Mouse (Mus musculus) limb, embryonic 10.5 days (tissue): ENCODE data around the gene Gps2. TPM values are rescaled to one million over a fixed set of nuclear protein-coding genes. Genes with fewer than 3 reads are reported as not detected.
A peak's percentile ranks its signal among the peaks of the same experiment; 100 is the strongest.

ENCODE experiments used
- DNase-seq: peaks from one replicate; pipeline ENCODE4 v3.0.0-alpha.2; 2017; ENCODE audit warnings: low spot score
- H3K27ac ChIP-seq: fragments of 300-500 bp; sonication (generic); 2 replicates; pipeline ENCODE4 v1.5.1; 2016; ENCODE audit warnings: mild to moderate bottlenecking
- H3K27me3 ChIP-seq: fragments of 300-500 bp; sonication (generic); 2 replicates; pipeline ENCODE4 v1.6.1; 2016; ENCODE audit warnings: low read depth, mild to moderate bottlenecking; ENCODE audit not compliant: poor library complexity, severe bottlenecking
- H3K36me3 ChIP-seq: fragments of 300-500 bp; sonication (generic); 2 replicates; pipeline ENCODE4 v1.6.1; 2016; ENCODE audit warnings: mild to moderate bottlenecking, moderate library complexity
- H3K4me1 ChIP-seq: fragments of 300-500 bp; sonication (generic); 2 replicates; pipeline ENCODE4 v1.6.1; 2016
- H3K4me3 ChIP-seq: fragments of 300-500 bp; sonication (generic); 2 replicates; pipeline ENCODE4 v1.5.1; 2016; ENCODE audit warnings: mild to moderate bottlenecking, moderate library complexity
- H3K9me3 ChIP-seq: fragments of 300-500 bp; sonication (generic); replicated peaks from 2 replicates; pipeline ENCODE4 v1.6.1; 2016; ENCODE audit warnings: mild to moderate bottlenecking
- WGBS: fragments of 180-500 bp; shearing (Covaris S2); methylation state at CpG from one replicate; pipeline ENCODE4 v1.1.7; 2016; 5-methylcytosine and 5-hydroxymethylcytosine counted together
- polyA plus RNA-seq: library from polyadenylated mRNA; unstranded; fragments of >200 nt; fragmentation: Nextera tagmentation; extraction: Ambion mirVana; gene quantifications from 2 replicates; pipeline ENCODE4 v1.2.1, GENCODE M21; 2016

Gps2 gene
- polyA plus RNA-seq, 1 experiment from 2014 or later = 91.6 TPM

- peak overlapping the region; percentile 77 for H3K4me3 ChIP-seq
- 48% methylated on average over 9 of the region's 9 CpGs for WGBS
- H3K36me3 ChIP-seq = peaks cover 14% of the 10 kb centered on the region
- H3K4me1 ChIP-seq = peaks cover 61% of the 10 kb centered on the region
- DNase-seq = no peak
- peak overlapping the region; percentile 15; the same call in 1 of the 2 replicates for H3K27ac ChIP-seq
- no peaks in the 10 kb centered on the region for H3K9me3 ChIP-seq
- peaks cover 58% of the 10 kb centered on the region for H3K27me3 ChIP-seq
Observed at GRCm38 (mm10) chr11:69936714-69937347, 23.1 kb downstream of the Gps2 start.

- peak overlapping the region; percentile 15 for H3K27ac ChIP-seq
- H3K4me3 ChIP-seq = peak overlapping the region; percentile 77; the same call in 1 of the 2 replicates
- peaks cover 19% of the 10 kb centered on the region for H3K36me3 ChIP-seq
- peaks cover 61% of the 10 kb centered on the region for H3K4me1 ChIP-seq
- H3K27me3 ChIP-seq = peaks cover 58% of the 10 kb centered on the region
- no peaks in the 10 kb centered on the region for H3K9me3 ChIP-seq
- no peak for DNase-seq
- 50% methylated on average over 4 of the region's 4 CpGs for WGBS
Observed at GRCm38 (mm10) chr11:69937385-69937784, 23.7 kb downstream of the Gps2 start.

- no peaks in the 10 kb centered on the region for H3K9me3 ChIP-seq
- H3K4me3 ChIP-seq = peak overlapping the region; percentile 77; the same call in 1 of the 2 replicates
- DNase-seq = no peak
- H3K36me3 ChIP-seq = peaks cover 24% of the 10 kb centered on the region
- H3K27ac ChIP-seq = peak overlapping the region; percentile 15; the same call in 1 of the 2 replicates
- H3K27me3 ChIP-seq = peaks cover 58% of the 10 kb centered on the region
- WGBS = 71% methylated on average over 5 of the region's 5 CpGs
- H3K4me1 ChIP-seq = peaks cover 61% of the 10 kb centered on the region
Observed at GRCm38 (mm10) chr11:69937834-69938233, 24.1 kb downstream of the Gps2 start.

GRCm38 (mm10) chr11:69938401-69938979, 24.8 kb downstream of the Gps2 start:
- Histone ChIP-seq H3K4me3 (0 out of 2 replicates have a peak overlapping the region, but pooled peaks have one; percentile 6), H3K9me3 (no peaks in the 10 kb centered on the region), H3K27ac (no peak overlapping the region), H3K27me3 (peaks cover 58% of the 10 kb centered on the region), H3K4me1 (peaks cover 61% of the 10 kb centered on the region), H3K36me3 (peaks cover 30% of the 10 kb centered on the region)
- 25% methylated on average over 9 of the region's 9 CpGs for WGBS
- no peak for DNase-seq

GRCm38 (mm10) chr11:69939181-69939580, 25.5 kb downstream of the Gps2 start:
- Histone ChIP-seq H3K27me3 (peaks cover 58% of the 10 kb centered on the region), H3K27ac (no peak overlapping the region), H3K9me3 (no peaks in the 10 kb centered on the region), H3K36me3 (peaks cover 37% of the 10 kb centered on the region), H3K4me3 (no peak overlapping the region), H3K4me1 (peaks cover 58% of the 10 kb centered on the region)
- 71% methylated on average over 5 of the region's 5 CpGs for WGBS
- no peak for DNase-seq

GRCm38 (mm10) chr11:69939731-69940130, 26.0 kb downstream of the Gps2 start:
- no peak for DNase-seq
- Histone ChIP-seq H3K27me3 (peaks cover 56% of the 10 kb centered on the region), H3K4me3 (no peak overlapping the region), H3K27ac (no peak overlapping the region), H3K36me3 (peaks cover 43% of the 10 kb centered on the region), H3K9me3 (no peaks in the 10 kb centered on the region), H3K4me1 (peaks cover 52% of the 10 kb centered on the region)
- WGBS = 93% methylated on average over 17 of the region's 17 CpGs

GRCm38 (mm10) chr11:69940962-69941361, 27.3 kb downstream of the Gps2 start:
- WGBS = 75% methylated on average over 4 of the region's 4 CpGs

GRCm38 (mm10) chr11:69945216-69945615, 31.5 kb downstream of the Gps2 start:
- Histone ChIP-seq H3K4me3 (0 out of 2 replicates have a peak overlapping the region, but pooled peaks have one; percentile 2), H3K27ac (peak overlapping the region; percentile 96; the same call in 1 of the 2 replicates), H3K36me3 (peaks cover 58% of the 10 kb centered on the region), H3K9me3 (no peaks in the 10 kb centered on the region), H3K27me3 (peaks cover 5% of the 10 kb centered on the region; the same call in 1 of the 2 replicates), H3K4me1 (peaks cover 31% of the 10 kb centered on the region)
- DNase-seq = no peak
- 79% methylated on average over 13 of the region's 13 CpGs for WGBS

More at GRCm38 (mm10) chr11:69940962-69941361, 27.3 kb downstream of the Gps2 start:
- peaks cover 46% of the 10 kb centered on the region for H3K27me3 ChIP-seq
- no peaks in the 10 kb centered on the region for H3K9me3 ChIP-seq
- no peak overlapping the region for H3K27ac ChIP-seq
- no peak for DNase-seq
- no peak overlapping the region for H3K4me3 ChIP-seq
- H3K36me3 ChIP-seq = peaks cover 55% of the 10 kb centered on the region
- H3K4me1 ChIP-seq = peaks cover 43% of the 10 kb centered on the region

- WGBS = 93% methylated on average over 18 of the region's 18 CpGs
- DNase-seq = no peak
- peak overlapping the region; percentile 96 for H3K27ac ChIP-seq
- H3K4me3 ChIP-seq = peak overlapping the region; percentile 57
- peaks cover 31% of the 10 kb centered on the region for H3K4me1 ChIP-seq
- no peaks in the 10 kb centered on the region for H3K9me3 ChIP-seq
- no peaks in the 10 kb centered on the region for H3K27me3 ChIP-seq
- H3K36me3 ChIP-seq = peaks cover 52% of the 10 kb centered on the region
Observed at GRCm38 (mm10) chr11:69945997-69946891, 32.6 kb downstream of the Gps2 start.

- Histone ChIP-seq H3K27ac (peak overlapping the region; percentile 96), H3K9me3 (no peaks in the 10 kb centered on the region), H3K4me1 (peaks cover 31% of the 10 kb centered on the region), H3K36me3 (peaks cover 41% of the 10 kb centered on the region), H3K4me3 (peak overlapping the region; percentile 57), H3K27me3 (no peaks in the 10 kb centered on the region)
- DNase-seq = peak; percentile 75
- 2% methylated on average over 29 of the region's 29 CpGs for WGBS
Observed at GRCm38 (mm10) chr11:69947337-69948065, 33.8 kb downstream of the Gps2 start.

GRCm38 (mm10) chr11:69948066-69948762, 34.5 kb downstream of the Gps2 start, which contains the start of gene Slc2a4:
TSS of gene Slc2a4 (minus strand) at chr11:69948188.
- Histone ChIP-seq H3K4me3 (peak within 1 kb of the TSS; percentile 57), H3K36me3 (peaks cover 34% of the 10 kb centered on the region), H3K9me3 (no peaks in the 10 kb centered on the region), H3K4me1 (peaks cover 31% of the 10 kb centered on the region), H3K27ac (peak within 1 kb of the TSS; percentile 96), H3K27me3 (no peaks in the 10 kb centered on the region)
- DNase-seq = peak; percentile 96
- under 1% methylated on average over 32 of the region's 34 CpGs for WGBS
